Mouse (Mus musculus) gastrocnemius, postnatal 10 days (tissue): ENCODE data around the gene Arhgap24. TPM values are rescaled to one million over a fixed set of nuclear protein-coding genes. Genes with fewer than 3 reads are reported as not detected.

Experiments used
- DNase-seq: peaks from one replicate; pipeline ENCODE4 v3.0.0; 2021; ENCODE audit warnings: mixed read lengths
- total RNA-seq, 2 experiments: library from RNA; stranded (reverse); gene quantifications; 2 replicates each; pipeline ENCODE4 v1.2.3; 2021

Arhgap24 gene
- total RNA-seq, 2 experiments from 2014 or later = 21.2 to 25.2 TPM

- no peak for DNase-seq
Measured at GRCm38 (mm10) chr5:102502333-102502732, 21.1 kb downstream of the Arhgap24 start.

- DNase-seq = no peak
Measured at GRCm38 (mm10) chr5:102503066-102503465, 21.9 kb downstream of the Arhgap24 start.

- no peak for DNase-seq
Measured at GRCm38 (mm10) chr5:102503868-102504267, 22.7 kb downstream of the Arhgap24 start.

GRCm38 (mm10) chr5:102504557-102504956, 23.4 kb downstream of the Arhgap24 start:
- DNase-seq = no peak

- no peak for DNase-seq
Measured at GRCm38 (mm10) chr5:102508162-102508561, 27.0 kb downstream of the Arhgap24 start.

- DNase-seq = peak; percentile 23
Measured at GRCm38 (mm10) chr5:102509381-102509780, 28.2 kb downstream of the Arhgap24 start.

- DNase-seq = no peak
Measured at GRCm38 (mm10) chr5:102511651-102512050, 30.5 kb downstream of the Arhgap24 start.

- no peak for DNase-seq
Measured at GRCm38 (mm10) chr5:102515496-102515895, 34.3 kb downstream of the Arhgap24 start.

GRCm38 (mm10) chr5:102520506-102520905, 39.3 kb downstream of the Arhgap24 start:
- no peak for DNase-seq

- DNase-seq = peak; percentile 15
Measured at GRCm38 (mm10) chr5:102535311-102535710, 54.1 kb downstream of the Arhgap24 start.

- no peak for DNase-seq
Measured at GRCm38 (mm10) chr5:102537819-102538218, 56.6 kb downstream of the Arhgap24 start.

GRCm38 (mm10) chr5:102546296-102546695, 65.1 kb downstream of the Arhgap24 start:
- no peak for DNase-seq

- DNase-seq = no peak
Measured at GRCm38 (mm10) chr5:102547786-102548185, 66.6 kb downstream of the Arhgap24 start.

GRCm38 (mm10) chr5:102548382-102548781, 67.2 kb downstream of the Arhgap24 start:
- DNase-seq = no peak

- no peak for DNase-seq
Measured at GRCm38 (mm10) chr5:102550211-102550610, 69.0 kb downstream of the Arhgap24 start.

GRCm38 (mm10) chr5:102550870-102551637, 69.9 kb downstream of the Arhgap24 start:
- DNase-seq = no peak

GRCm38 (mm10) chr5:102552533-102552932, 71.3 kb downstream of the Arhgap24 start:
- no peak for DNase-seq

GRCm38 (mm10) chr5:102555958-102556357, 74.8 kb downstream of the Arhgap24 start:
- DNase-seq = no peak

- no peak for DNase-seq
Measured at GRCm38 (mm10) chr5:102560270-102560669, 79.1 kb downstream of the Arhgap24 start.

GRCm38 (mm10) chr5:102563971-102564370, 82.8 kb downstream of the Arhgap24 start:
- DNase-seq = no peak

- no peak for DNase-seq
Measured at GRCm38 (mm10) chr5:102568764-102569163, 87.6 kb downstream of the Arhgap24 start.

- DNase-seq = no peak
Measured at GRCm38 (mm10) chr5:102571445-102571844, 90.3 kb downstream of the Arhgap24 start.

GRCm38 (mm10) chr5:102576750-102577149, 95.6 kb downstream of the Arhgap24 start:
- DNase-seq = no peak

GRCm38 (mm10) chr5:102577729-102578128, 96.5 kb downstream of the Arhgap24 start:
- DNase-seq = no peak
